Mouse (Mus musculus): Measurements from ENCODE around the gene Macrod2. TPM values are rescaled to one million over a fixed set of nuclear protein-coding genes. Genes with fewer than 3 reads are reported as not detected.

The Macrod2 gene
- polyA plus RNA-seq, 1 experiment from 2014 or later = 31.1 TPM

GRCm38 (mm10) chr2:140530214-140530613 is 135.1 kb downstream of the Macrod2 start:
- no peak overlapping the region for H3K4me3 ChIP-seq (ENCODE audit: low read depth, low read length)
- H3K9ac ChIP-seq = no peak overlapping the region
- no peak for DNase-seq
- no peak for TF ChIP-seq CTCF (IDR thresholded peaks at IDR 0.05; ENCODE audit: low read depth)
- no peaks in the 10 kb centered on the region for H3K27me3 ChIP-seq (ENCODE audit: insufficient read depth, low read length)
- H3K27ac ChIP-seq (ENCODE audit: low read depth) = no peak overlapping the region
- no peaks in the 10 kb centered on the region for H3K36me3 ChIP-seq (ENCODE audit: insufficient read depth)
- ATAC-seq (ENCODE audit: insufficient read depth) = no peak
- no peak overlapping the region for H3K4me2 ChIP-seq
- H3K9me3 ChIP-seq (ENCODE audit: low read depth, low read length) = no peaks in the 10 kb centered on the region
- WGBS = 63% methylated on average over 2 of the region's 2 CpGs
- H3K4me1 ChIP-seq (ENCODE audit: insufficient read depth) = no peaks in the 10 kb centered on the region

GRCm38 (mm10) chr2:140532024-140532423 is 136.9 kb downstream of the Macrod2 start:
- no peaks in the 10 kb centered on the region for H3K9me3 ChIP-seq (ENCODE audit: low read depth, low read length)
- 37% methylated on average over 3 of the region's 3 CpGs for WGBS
- no peak overlapping the region for H3K4me3 ChIP-seq (ENCODE audit: low read depth, low read length)
- H3K36me3 ChIP-seq (ENCODE audit: insufficient read depth) = no peaks in the 10 kb centered on the region
- H3K9ac ChIP-seq = no peak overlapping the region
- no peaks in the 10 kb centered on the region for H3K4me1 ChIP-seq (ENCODE audit: insufficient read depth)
- DNase-seq = no peak
- H3K27ac ChIP-seq (ENCODE audit: low read depth) = no peak overlapping the region
- H3K4me2 ChIP-seq = no peak overlapping the region
- no peak for ATAC-seq (ENCODE audit: insufficient read depth)
- no peak for TF ChIP-seq CTCF (IDR thresholded peaks at IDR 0.05; ENCODE audit: low read depth)
- H3K27me3 ChIP-seq (ENCODE audit: insufficient read depth, low read length) = no peaks in the 10 kb centered on the region

- H3K4me3 ChIP-seq (ENCODE audit: low read depth, low read length) = no peak overlapping the region
- H3K9ac ChIP-seq = no peak overlapping the region
- no peaks in the 10 kb centered on the region for H3K36me3 ChIP-seq (ENCODE audit: insufficient read depth)
- TF ChIP-seq CTCF (IDR thresholded peaks at IDR 0.05; ENCODE audit: low read depth) = no peak
- ATAC-seq (ENCODE audit: insufficient read depth) = no peak
- no peak for DNase-seq
- 75% methylated on average over 9 of the region's 9 CpGs for WGBS
- H3K4me2 ChIP-seq = no peak overlapping the region
- H3K9me3 ChIP-seq (ENCODE audit: low read depth, low read length) = no peaks in the 10 kb centered on the region
- H3K27me3 ChIP-seq (ENCODE audit: insufficient read depth, low read length) = no peaks in the 10 kb centered on the region
- no peaks in the 10 kb centered on the region for H3K4me1 ChIP-seq (ENCODE audit: insufficient read depth)
- H3K27ac ChIP-seq (ENCODE audit: low read depth) = no peak overlapping the region
Measured at GRCm38 (mm10) chr2:140532859-140533519, 137.9 kb downstream of the Macrod2 start.

GRCm38 (mm10) chr2:140533621-140534020 is 138.5 kb downstream of the Macrod2 start:
- no peak overlapping the region for H3K27ac ChIP-seq (ENCODE audit: low read depth)
- H3K4me1 ChIP-seq (ENCODE audit: insufficient read depth) = no peaks in the 10 kb centered on the region
- H3K4me3 ChIP-seq (ENCODE audit: low read depth, low read length) = no peak overlapping the region
- 77% methylated on average over 8 of the region's 8 CpGs for WGBS
- H3K4me2 ChIP-seq = no peak overlapping the region
- no peak overlapping the region for H3K9ac ChIP-seq
- no peak for ATAC-seq (ENCODE audit: insufficient read depth)
- no peaks in the 10 kb centered on the region for H3K9me3 ChIP-seq (ENCODE audit: low read depth, low read length)
- no peak for TF ChIP-seq CTCF (IDR thresholded peaks at IDR 0.05; ENCODE audit: low read depth)
- DNase-seq = no peak
- no peaks in the 10 kb centered on the region for H3K36me3 ChIP-seq (ENCODE audit: insufficient read depth)
- H3K27me3 ChIP-seq (ENCODE audit: insufficient read depth, low read length) = no peaks in the 10 kb centered on the region

GRCm38 (mm10) chr2:140534583-140534982 is 139.5 kb downstream of the Macrod2 start:
- Histone ChIP-seq H3K9me3 (ENCODE audit: low read depth, low read length) (no peaks in the 10 kb centered on the region), H3K4me1 (ENCODE audit: insufficient read depth) (no peaks in the 10 kb centered on the region), H3K4me3 (ENCODE audit: low read depth, low read length) (no peak overlapping the region), H3K27ac (ENCODE audit: low read depth) (no peak overlapping the region), H3K4me2 (no peak overlapping the region), H3K9ac (no peak overlapping the region), H3K36me3 (ENCODE audit: insufficient read depth) (no peaks in the 10 kb centered on the region), H3K27me3 (ENCODE audit: insufficient read depth, low read length) (no peaks in the 10 kb centered on the region)
- no peak for TF ChIP-seq CTCF (IDR thresholded peaks at IDR 0.05; ENCODE audit: low read depth)
- 82% methylated on average over 3 of the region's 3 CpGs for WGBS
- no peak for ATAC-seq (ENCODE audit: insufficient read depth)
- DNase-seq = no peak

- Histone ChIP-seq H3K4me3 (ENCODE audit: low read depth, low read length) (no peak overlapping the region), H3K9me3 (ENCODE audit: low read depth, low read length) (no peaks in the 10 kb centered on the region), H3K9ac (no peak overlapping the region), H3K27me3 (ENCODE audit: insufficient read depth, low read length) (no peaks in the 10 kb centered on the region), H3K4me1 (ENCODE audit: insufficient read depth) (no peaks in the 10 kb centered on the region), H3K36me3 (ENCODE audit: insufficient read depth) (no peaks in the 10 kb centered on the region), H3K4me2 (no peak overlapping the region), H3K27ac (ENCODE audit: low read depth) (no peak overlapping the region)
- WGBS = 80% methylated on average over 5 of the region's 5 CpGs
- TF ChIP-seq CTCF (IDR thresholded peaks at IDR 0.05; ENCODE audit: low read depth) = no peak
- ATAC-seq (ENCODE audit: insufficient read depth) (no peak), DNase-seq (peak; percentile 55)
Measured at GRCm38 (mm10) chr2:140535832-140536571, 140.9 kb downstream of the Macrod2 start.

GRCm38 (mm10) chr2:140549286-140549685 is 154.2 kb downstream of the Macrod2 start:
- Histone ChIP-seq H3K27ac (ENCODE audit: low read depth) (no peak overlapping the region), H3K36me3 (ENCODE audit: insufficient read depth) (no peaks in the 10 kb centered on the region), H3K4me3 (ENCODE audit: low read depth, low read length) (no peak overlapping the region), H3K27me3 (ENCODE audit: insufficient read depth, low read length) (no peaks in the 10 kb centered on the region), H3K9me3 (ENCODE audit: low read depth, low read length) (no peaks in the 10 kb centered on the region), H3K9ac (no peak overlapping the region), H3K4me2 (no peak overlapping the region), H3K4me1 (ENCODE audit: insufficient read depth) (no peaks in the 10 kb centered on the region)
- no peak for DNase-seq
- 72% methylated on average over 2 of the region's 2 CpGs for WGBS
- TF ChIP-seq CTCF (IDR thresholded peaks at IDR 0.05; ENCODE audit: low read depth) = no peak
- no peak for ATAC-seq (ENCODE audit: insufficient read depth)
